Mouse (Mus musculus) gonadal fat pad, adult 2 months (tissue): ENCODE data around the gene Ppm1m. TPM values are rescaled to one million over a fixed set of nuclear protein-coding genes. Genes with fewer than 3 reads are reported as not detected.
"Not testable (repeated sequence)": the region's sequence is repeated elsewhere in the genome, so short reads cannot be mapped to it uniquely, and the experiment has no call there.

Experiments used
- DNase-seq: peaks from one replicate; pipeline ENCODE4 v3.0.0-alpha.2; 2012; ENCODE audit warnings: low read depth
- polyA plus RNA-seq: library from polyadenylated mRNA; depleted of rRNA; stranded (reverse); fragments of >200 nt; gene quantifications from 2 replicates; pipeline ENCODE4 v1.2.3, GENCODE M21; 2012

Gene Ppm1m
- polyA plus RNA-seq, 1 experiment, result 104 TPM

GRCm38 (mm10) chr9:106192998-106193397 lies 6.5 kb downstream of the Ppm1m start:
- DNase-seq, result no peak

- DNase-seq, result no peak
These were observed 7.5 kb downstream of the Ppm1m start for GRCm38 (mm10) chr9:106192024-106192423.

- DNase-seq, result no peak
These were observed 8.2 kb downstream of the Ppm1m start for GRCm38 (mm10) chr9:106191355-106191754.

GRCm38 (mm10) chr9:106183996-106184395 lies 15.6 kb downstream of the Ppm1m start:
- DNase-seq, result no peak

- no peak for DNase-seq
These were observed 17.4 kb downstream of the Ppm1m start for GRCm38 (mm10) chr9:106182146-106182545.

- no peak for DNase-seq
These were observed 19.6 kb downstream of the Ppm1m start for GRCm38 (mm10) chr9:106179964-106180363.

GRCm38 (mm10) chr9:106179454-106179853 lies 20.1 kb downstream of the Ppm1m start:
- no peak for DNase-seq

GRCm38 (mm10) chr9:106177799-106178198 lies 21.7 kb downstream of the Ppm1m start:
- no peak for DNase-seq

GRCm38 (mm10) chr9:106176769-106177168 lies 22.8 kb downstream of the Ppm1m start:
- no peak for DNase-seq

GRCm38 (mm10) chr9:106175552-106176200 lies 23.9 kb downstream of the Ppm1m start:
- DNase-seq, result no peak

- DNase-seq, result no peak
These were observed 26.2 kb downstream of the Ppm1m start for GRCm38 (mm10) chr9:106173363-106173762.

- no peak for DNase-seq
These were observed 27.0 kb downstream of the Ppm1m start for GRCm38 (mm10) chr9:106172527-106172926.

- no peak for DNase-seq
These were observed 28.0 kb downstream of the Ppm1m start for GRCm38 (mm10) chr9:106171346-106172158.

- DNase-seq, result no peak
These were observed 28.8 kb downstream of the Ppm1m start, which contains the start of gene Wdr82 for GRCm38 (mm10) chr9:106170556-106171345. Gene Wdr82 (plus strand): TSS chr9:106170928.

- no peak for DNase-seq
These were observed 29.6 kb downstream of the Ppm1m start for GRCm38 (mm10) chr9:106169917-106170316.

- DNase-seq, result not testable (repeated sequence)
These were observed 30.5 kb downstream of the Ppm1m start for GRCm38 (mm10) chr9:106169006-106169405.

GRCm38 (mm10) chr9:106167703-106168102 lies 31.8 kb downstream of the Ppm1m start:
- DNase-seq, result no peak

GRCm38 (mm10) chr9:106167241-106167640 lies 32.3 kb downstream of the Ppm1m start:
- DNase-seq, result no peak

- DNase-seq, result no peak
These were observed 32.8 kb downstream of the Ppm1m start for GRCm38 (mm10) chr9:106166709-106167108.

GRCm38 (mm10) chr9:106160426-106160825 lies 39.1 kb downstream of the Ppm1m start:
- DNase-seq, result no peak

- DNase-seq, result no peak
These were observed 39.7 kb downstream of the Ppm1m start for GRCm38 (mm10) chr9:106159784-106160301.

- no peak for DNase-seq
These were observed 40.3 kb downstream of the Ppm1m start for GRCm38 (mm10) chr9:106159237-106159636.
